Mouse (Mus musculus): ENCODE results near the gene Fam43a. TPM values are rescaled to one million over a fixed set of nuclear protein-coding genes. Genes with fewer than 3 reads are reported as not detected.

Fam43a gene
- total and polyA plus RNA-seq, 3 experiments, result 82.1 to 121 (median 106) TPM

GRCm38 (mm10) chr16:30633906-30634746 is 34.6 kb downstream of the Fam43a start (continued):
- TF ChIP-seq KAT2A (IDR thresholded peaks at IDR 0.05; ENCODE audit: insufficient replicate concordance, low read length) (no peak), JUN (IDR thresholded peaks at IDR 0.05; ENCODE audit: insufficient read depth, low read depth, low read length) (no peak), E2F4 (IDR thresholded peaks at IDR 0.05; ENCODE audit: insufficient replicate concordance, low read depth, low read length) (no peak), PAX5 (IDR thresholded peaks at IDR 0.05; ENCODE audit: low read length) (no peak), USF2 (conservative IDR thresholded peaks at IDR 0.05; ENCODE audit: low read depth, low read length) (no peak; the same call in 1 of the 2 replicates), CHD1 (IDR thresholded peaks at IDR 0.05; ENCODE audit: low read depth, low read length) (no peak), GABPA (IDR thresholded peaks at IDR 0.05; ENCODE audit: insufficient replicate concordance, low read depth, low read length) (no peak)

- H3K27ac ChIP-seq (ENCODE audit: insufficient read depth, low read depth), result no peak overlapping the region
- H3K27me3 ChIP-seq (replicated peaks), result no peaks in the 10 kb centered on the region
- TF ChIP-seq POLR2A (IDR thresholded peaks at IDR 0.05; ENCODE audit: low read depth, low read length) (no peak), NRF1 (IDR thresholded peaks at IDR 0.05; ENCODE audit: low read depth, low read length) (no peak), EP300 (IDR thresholded peaks at IDR 0.05; ENCODE audit: low read length) (no peak), MAX (IDR thresholded peaks at IDR 0.05; ENCODE audit: low read length) (no peak), CTCF (conservative IDR thresholded peaks at IDR 0.05 in 1 of 2, IDR thresholded peaks at IDR 0.05 in 1 of 2; ENCODE audit: low read depth in 2 of 2, low read length in 2 of 2) (no peak), USF2 (conservative IDR thresholded peaks at IDR 0.05; ENCODE audit: low read depth, low read length) (no peak), KAT2A (IDR thresholded peaks at IDR 0.05; ENCODE audit: insufficient replicate concordance, low read length) (no peak), HCFC1 (IDR thresholded peaks at IDR 0.05; ENCODE audit: low read depth, low read length) (no peak)
- no peak overlapping the region for H3K4me3 ChIP-seq (replicated peaks in 1 of 3; ENCODE audit: low read depth in 2 of 3, low read length in 2 of 3, poor library complexity in 1 of 3)
- H3K4me2 ChIP-seq (ENCODE audit: insufficient read depth, low read depth, poor library complexity, severe bottlenecking), result no peak overlapping the region
- no peak overlapping the region for H3K9ac ChIP-seq (ENCODE audit: insufficient read depth, low read depth)
- no peaks in the 10 kb centered on the region for H3K79me2 ChIP-seq (replicated peaks; ENCODE audit: control insufficient read depth, extremely low read depth, insufficient read depth, poor library complexity, severe bottlenecking)
- dilution Hi-C loops (cut with MboI; ENCODE audit: extremely low pct_ligation_motif_present, extremely low pct_unique_long_range_greater_than_20kb, low sequenced_read_pairs), result no loop called here
- peaks cover 22% of the 10 kb centered on the region for H3K9me3 ChIP-seq (replicated peaks; ENCODE audit: low read length)
- in situ Hi-C loops (cut with MboI; ENCODE audit: low pct_ligation_motif_present, low pct_unique_long_range_greater_than_20kb, low sequenced_read_pairs), result loop anchor here (5.0 kb wide), 1 partner anchor 36 kb away; no protein-coding TSS in a partner anchor
- peaks cover 20 to 30% of the 10 kb centered on the region in 2 experiments for H3K4me1 ChIP-seq (ENCODE audit: control insufficient read depth in 1 of 2, insufficient read depth in 2 of 2)
- no peaks in the 10 kb centered on the region for H3K36me3 ChIP-seq (replicated peaks in 1 of 2; ENCODE audit: control insufficient read depth in 1 of 2, insufficient read depth in 1 of 2, low read length in 1 of 2)
- DNase-seq (ENCODE audit: extremely low read depth), result no peak
These were observed 39.1 kb downstream of the Fam43a start for GRCm38 (mm10) chr16:30638586-30638985.

GRCm38 (mm10) chr16:30640591-30640990 is 41.1 kb downstream of the Fam43a start:
- in situ Hi-C loops (cut with MboI; ENCODE audit: low pct_ligation_motif_present, low pct_unique_long_range_greater_than_20kb, low sequenced_read_pairs) (no loop called here), dilution Hi-C loops (cut with MboI; ENCODE audit: extremely low pct_ligation_motif_present, extremely low pct_unique_long_range_greater_than_20kb, low sequenced_read_pairs) (no loop called here)
- Histone ChIP-seq H3K4me3 (replicated peaks in 1 of 3; ENCODE audit: low read depth in 2 of 3, low read length in 2 of 3, poor library complexity in 1 of 3) (no peak overlapping the region), H3K27me3 (replicated peaks) (no peaks in the 10 kb centered on the region), H3K9me3 (replicated peaks; ENCODE audit: low read length) (peaks cover 29% of the 10 kb centered on the region), H3K27ac (ENCODE audit: insufficient read depth, low read depth) (no peak overlapping the region), H3K79me2 (replicated peaks; ENCODE audit: control insufficient read depth, extremely low read depth, insufficient read depth, poor library complexity, severe bottlenecking) (no peaks in the 10 kb centered on the region), H3K4me2 (ENCODE audit: insufficient read depth, low read depth, poor library complexity, severe bottlenecking) (no peak overlapping the region), H3K36me3 (replicated peaks in 1 of 2; ENCODE audit: control insufficient read depth in 1 of 2, insufficient read depth in 1 of 2, low read length in 1 of 2) (no peaks in the 10 kb centered on the region), H3K4me1 (ENCODE audit: control insufficient read depth in 1 of 2, insufficient read depth in 2 of 2) (peaks cover 9 to 24% of the 10 kb centered on the region in 2 experiments; a peak in 3 of 4 replicates), H3K9ac (ENCODE audit: insufficient read depth, low read depth) (no peak overlapping the region)
- no peak for DNase-seq (ENCODE audit: extremely low read depth)
- no peak for TF ChIP-seq CHD2 (IDR thresholded peaks at IDR 0.05; ENCODE audit: low read length)
- no peak for TF ChIP-seq SIN3A (IDR thresholded peaks at IDR 0.05; ENCODE audit: low read length)
- no peak for TF ChIP-seq CTCF (conservative IDR thresholded peaks at IDR 0.05 in 1 of 2, IDR thresholded peaks at IDR 0.05 in 1 of 2; ENCODE audit: low read depth in 2 of 2, low read length in 2 of 2)
- TF ChIP-seq RCOR1 (conservative IDR thresholded peaks at IDR 0.05; ENCODE audit: low read depth, low read length), result no peak
- no peak for TF ChIP-seq MEF2A (IDR thresholded peaks at IDR 0.05; ENCODE audit: borderline replicate concordance, low read depth, low read length)
- no peak for TF ChIP-seq ETS1 (conservative IDR thresholded peaks at IDR 0.05; ENCODE audit: low read depth, low read length)
- TF ChIP-seq EP300 (IDR thresholded peaks at IDR 0.05; ENCODE audit: low read length), result no peak
- TF ChIP-seq KAT2A (IDR thresholded peaks at IDR 0.05; ENCODE audit: insufficient replicate concordance, low read length), result no peak
- no peak for TF ChIP-seq SMC3 (IDR thresholded peaks at IDR 0.05; ENCODE audit: low read depth, low read length)
- TF ChIP-seq UBTF (IDR thresholded peaks at IDR 0.05; ENCODE audit: low read depth, low read length), result no peak
- TF ChIP-seq E2F4 (IDR thresholded peaks at IDR 0.05; ENCODE audit: insufficient replicate concordance, low read depth, low read length), result no peak
- TF ChIP-seq MAX (IDR thresholded peaks at IDR 0.05; ENCODE audit: low read length), result no peak
- no peak for TF ChIP-seq USF1 (IDR thresholded peaks at IDR 0.05; ENCODE audit: low read depth, low read length)
- TF ChIP-seq MAFK (IDR thresholded peaks at IDR 0.05; ENCODE audit: insufficient replicate concordance, low read length), result no peak
- no peak for TF ChIP-seq ZNF384 (IDR thresholded peaks at IDR 0.05; ENCODE audit: low read depth, low read length)
- TF ChIP-seq PAX5 (IDR thresholded peaks at IDR 0.05; ENCODE audit: low read length), result no peak

Measured in CH12.LX (cell line).